Mouse (Mus musculus) macrophage (primary cell): ENCODE data around the gene Ccdc138. TPM values are rescaled to one million over a fixed set of nuclear protein-coding genes. Genes with fewer than 3 reads are reported as not detected.
"Not testable (repeated sequence)": the region's sequence is repeated elsewhere in the genome, so short reads cannot be mapped to it uniquely, and the experiment has no call there.

ENCODE experiments used
- H3K27ac ChIP-seq: fragments of 350-480 bp; formaldehyde crosslinking; 2 replicates; pipeline ENCODE4 v1.9.0; 2021
- H3K36me3 ChIP-seq: fragments of 350-480 bp; formaldehyde crosslinking; 2 replicates; pipeline ENCODE4 v1.9.0; 2021; ENCODE audit errors: inconsistent target
- H3K4me3 ChIP-seq: fragments of 350-480 bp; formaldehyde crosslinking; 2 replicates; pipeline ENCODE4 v1.9.0; 2021; ENCODE audit errors: inconsistent target
- H3K79me2 ChIP-seq: fragments of 350-480 bp; formaldehyde crosslinking; 2 replicates; pipeline ENCODE4 v1.9.0; 2021; ENCODE audit errors: inconsistent target
- WGBS: methylation state at CpG from one replicate; pipeline ENCODE4 v1.1.7; 2026; ENCODE audit warnings: inconsistent platforms; ENCODE audit not compliant: missing documents; 5-methylcytosine and 5-hydroxymethylcytosine counted together
- polyA plus RNA-seq: library from polyadenylated mRNA; stranded (reverse); fragments of 250-400 nt; gene quantifications from 3 replicates; pipeline ENCODE4 v1.2.4, GENCODE M21; 2018; ENCODE audit warnings: inconsistent platforms

The Ccdc138 gene
- polyA plus RNA-seq, 1 experiment from 2014 or later, result 1.4 TPM

GRCm38 (mm10) chr10:58532177-58532576 is 34.4 kb downstream of the Ccdc138 start:
- Histone ChIP-seq H3K79me2 (no peaks in the 10 kb centered on the region), H3K36me3 (no peaks in the 10 kb centered on the region), H3K27ac (no peak overlapping the region), H3K4me3 (no peak overlapping the region)
- WGBS, result 100% methylated on average over 2 of the region's 2 CpGs

- H3K79me2 ChIP-seq, result not testable (repeated sequence)
- 92% methylated on average over 5 of the region's 5 CpGs for WGBS
Measured at GRCm38 (mm10) chr10:58536276-58536675, 38.5 kb downstream of the Ccdc138 start.

GRCm38 (mm10) chr10:58540613-58541012 is 42.9 kb downstream of the Ccdc138 start:
- no peaks in the 10 kb centered on the region for H3K36me3 ChIP-seq
- no peak overlapping the region for H3K4me3 ChIP-seq
- no peaks in the 10 kb centered on the region for H3K79me2 ChIP-seq
- H3K27ac ChIP-seq, result no peak overlapping the region
- 95% methylated on average over 13 of the region's 13 CpGs for WGBS

More at GRCm38 (mm10) chr10:58536276-58536675, 38.5 kb downstream of the Ccdc138 start:
- not testable (repeated sequence) for H3K36me3 ChIP-seq, H3K27ac ChIP-seq, H3K4me3 ChIP-seq

DNA sequence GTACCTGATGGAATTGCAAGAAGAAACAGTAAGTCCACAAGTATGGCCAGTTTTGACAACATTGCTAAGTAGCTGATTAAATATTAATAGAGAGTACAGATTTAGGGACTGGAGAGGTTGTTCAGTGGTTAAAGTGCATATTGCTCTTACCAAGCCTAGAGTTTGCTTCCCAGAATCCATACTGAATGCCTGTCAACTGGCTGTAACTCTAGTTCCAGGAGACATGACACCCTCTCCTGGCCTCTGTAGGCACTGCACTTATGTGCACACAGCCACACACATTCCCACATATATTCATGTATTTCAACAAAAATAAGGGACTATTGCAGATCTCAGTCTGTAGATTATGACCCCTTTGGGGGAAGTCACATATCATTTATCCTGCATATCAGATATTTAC is 51.0 kb downstream of the Ccdc138 start:
- H3K4me3 ChIP-seq, result no peak overlapping the region
- no peaks in the 10 kb centered on the region for H3K79me2 ChIP-seq
- H3K36me3 ChIP-seq, result no peaks in the 10 kb centered on the region
- H3K27ac ChIP-seq, result no peak overlapping the region

GRCm38 (mm10) chr10:58554693-58555387 is 57.1 kb downstream of the Ccdc138 start:
- Histone ChIP-seq H3K79me2 (no peaks in the 10 kb centered on the region), H3K27ac (no peak overlapping the region), H3K36me3 (no peaks in the 10 kb centered on the region), H3K4me3 (no peak overlapping the region)
- WGBS, result 96% methylated on average over 8 of the region's 8 CpGs

GRCm38 (mm10) chr10:58559098-58559497 is 61.4 kb downstream of the Ccdc138 start:
- whole genome bisulfite sequencing, result 32% methylated on average over 7 of the region's 7 CpGs

DNA sequence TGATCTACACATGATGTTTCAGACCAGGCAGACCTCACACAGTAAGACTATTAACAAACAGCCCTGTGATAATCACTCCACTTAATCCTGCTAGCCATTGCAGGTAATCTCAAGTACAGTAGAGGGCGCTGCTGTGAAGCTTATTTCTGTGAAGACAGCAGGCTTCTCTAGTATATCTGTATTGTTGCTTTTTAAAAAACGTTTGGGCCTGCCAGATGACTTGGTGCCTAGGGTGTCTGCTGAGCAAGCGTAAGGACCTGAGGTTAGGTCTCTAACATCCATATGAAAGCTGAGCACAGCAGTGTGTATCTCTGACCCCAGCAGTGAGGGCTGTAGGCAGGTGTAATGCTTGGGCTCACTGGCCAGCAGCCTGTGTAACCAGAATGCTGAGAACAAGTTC is 62.2 kb downstream of the Ccdc138 start:
- H3K27ac ChIP-seq, result no peak overlapping the region
- H3K79me2 ChIP-seq, result no peaks in the 10 kb centered on the region
- WGBS, result 30% methylated on average over 3 of the region's 3 CpGs

More at GRCm38 (mm10) chr10:58559098-58559497, 61.4 kb downstream of the Ccdc138 start:
- H3K79me2 ChIP-seq, result no peaks in the 10 kb centered on the region
- no peaks in the 10 kb centered on the region for H3K36me3 ChIP-seq
- H3K27ac ChIP-seq, result no peak overlapping the region
- H3K4me3 ChIP-seq, result no peak overlapping the region

DNA sequence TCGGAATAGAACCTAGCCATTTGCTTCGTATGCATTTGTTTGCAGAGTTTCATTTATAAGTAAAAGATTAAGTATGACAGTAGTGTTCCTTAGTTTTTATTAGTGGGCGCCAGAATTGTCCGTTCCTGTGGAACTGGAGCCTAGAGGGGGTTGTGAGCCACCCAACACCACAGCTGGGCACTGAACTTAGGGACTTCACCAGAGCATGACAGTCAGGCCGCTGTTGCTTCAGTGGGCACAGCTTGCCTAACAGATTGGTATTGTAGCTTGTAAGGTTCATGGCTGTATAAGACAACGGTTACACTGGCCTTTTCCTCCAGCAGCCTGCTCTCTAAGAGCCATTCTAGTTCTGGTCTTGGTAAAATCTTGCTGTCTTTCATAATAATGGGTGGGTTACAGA is 62.8 kb downstream of the Ccdc138 start:
- no peak overlapping the region for H3K27ac ChIP-seq
- no peaks in the 10 kb centered on the region for H3K79me2 ChIP-seq
- 97% methylated on average over 6 of the region's 6 CpGs for WGBS
- no peaks in the 10 kb centered on the region for H3K36me3 ChIP-seq
- H3K4me3 ChIP-seq, result no peak overlapping the region

More for the DNA sequence above, 62.2 kb downstream of the Ccdc138 start:
- no peak overlapping the region for H3K4me3 ChIP-seq
- H3K36me3 ChIP-seq, result no peaks in the 10 kb centered on the region

- H3K27ac ChIP-seq, result no peak overlapping the region
- H3K4me3 ChIP-seq, result no peak overlapping the region
- H3K36me3 ChIP-seq, result no peaks in the 10 kb centered on the region
- H3K79me2 ChIP-seq, result no peaks in the 10 kb centered on the region
- 90% methylated on average over 5 of the region's 5 CpGs for WGBS
Measured at GRCm38 (mm10) chr10:58585427-58586223, 87.9 kb downstream of the Ccdc138 start.

DNA sequence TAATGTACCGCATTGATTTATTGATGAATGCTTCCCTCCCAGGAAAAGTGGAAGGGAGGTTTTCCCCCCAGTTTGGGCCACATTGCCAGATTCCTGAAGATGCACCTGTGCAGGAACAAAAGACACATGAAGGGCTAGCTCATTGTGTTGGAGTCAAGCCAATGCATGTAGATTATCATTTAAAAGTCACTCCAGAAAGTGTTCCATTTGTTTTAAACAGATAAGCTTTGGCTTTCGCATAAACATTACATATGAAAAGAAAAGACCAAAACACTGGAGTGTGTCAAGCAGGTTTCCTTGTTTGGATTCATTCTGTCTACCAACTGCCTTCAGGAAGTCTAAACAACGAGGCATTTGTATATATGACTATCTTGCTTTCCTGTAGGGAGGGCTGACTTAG is 96.7 kb downstream of the Ccdc138 start:
- H3K36me3 ChIP-seq, result no peaks in the 10 kb centered on the region
- 76% methylated on average over 3 of the region's 3 CpGs for WGBS
- no peaks in the 10 kb centered on the region for H3K79me2 ChIP-seq
- H3K4me3 ChIP-seq, result no peak overlapping the region
- no peak overlapping the region for H3K27ac ChIP-seq

DNA sequence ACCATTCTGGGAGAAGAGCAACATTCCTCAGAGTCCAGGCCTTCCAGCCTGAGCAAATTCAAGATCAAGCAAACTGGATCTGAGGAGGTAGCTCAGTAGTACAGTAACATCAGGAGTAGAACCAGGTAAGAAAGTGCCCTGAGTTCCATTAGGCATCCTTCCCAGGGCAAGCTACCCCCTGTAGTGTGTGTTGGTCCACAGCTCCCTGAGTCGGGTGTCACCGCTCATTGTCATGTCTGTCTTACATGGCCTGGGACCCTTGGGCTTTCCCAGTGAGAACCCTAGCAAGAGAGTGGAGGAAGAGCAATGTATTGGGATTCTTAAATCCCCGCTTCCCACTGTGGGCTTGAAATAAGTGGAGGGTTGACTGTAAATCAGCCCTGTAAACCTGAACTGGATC is 97.4 kb downstream of the Ccdc138 start:
- H3K79me2 ChIP-seq, result no peaks in the 10 kb centered on the region
- no peak overlapping the region for H3K4me3 ChIP-seq
- no peaks in the 10 kb centered on the region for H3K36me3 ChIP-seq
- 92% methylated on average over 3 of the region's 3 CpGs for WGBS
- H3K27ac ChIP-seq, result no peak overlapping the region

DNA sequence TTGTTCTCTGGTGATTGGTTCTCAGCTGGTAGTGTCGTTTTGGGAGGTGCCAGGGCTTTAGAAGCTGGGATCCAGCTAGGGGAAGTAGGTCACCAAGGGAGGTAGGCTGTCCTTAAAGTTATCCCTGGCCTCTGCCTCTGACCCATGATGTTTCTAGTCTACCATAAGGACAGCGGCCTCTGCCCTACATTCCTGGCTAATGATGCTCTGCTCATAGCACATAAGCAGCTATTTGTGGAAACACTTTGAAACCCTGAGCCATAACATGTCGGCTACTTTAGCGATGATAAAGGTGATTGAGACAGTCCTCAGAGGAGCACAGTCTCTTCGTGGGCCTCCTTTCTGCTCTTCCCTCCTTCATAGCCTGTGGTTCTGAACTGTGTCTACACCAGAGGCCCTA is 98.1 kb downstream of the Ccdc138 start:
- H3K36me3 ChIP-seq, result no peaks in the 10 kb centered on the region
- 79% methylated on average over 5 of the region's 5 CpGs for WGBS
- no peaks in the 10 kb centered on the region for H3K79me2 ChIP-seq
- no peak overlapping the region for H3K4me3 ChIP-seq
- no peak overlapping the region for H3K27ac ChIP-seq

- WGBS, result 87% methylated on average over 5 of the region's 5 CpGs
- Histone ChIP-seq H3K4me3 (no peak overlapping the region), H3K79me2 (no peaks in the 10 kb centered on the region), H3K36me3 (no peaks in the 10 kb centered on the region), H3K27ac (no peak overlapping the region)
Measured at GRCm38 (mm10) chr10:58600151-58600550, 102.4 kb downstream of the Ccdc138 start.

DNA sequence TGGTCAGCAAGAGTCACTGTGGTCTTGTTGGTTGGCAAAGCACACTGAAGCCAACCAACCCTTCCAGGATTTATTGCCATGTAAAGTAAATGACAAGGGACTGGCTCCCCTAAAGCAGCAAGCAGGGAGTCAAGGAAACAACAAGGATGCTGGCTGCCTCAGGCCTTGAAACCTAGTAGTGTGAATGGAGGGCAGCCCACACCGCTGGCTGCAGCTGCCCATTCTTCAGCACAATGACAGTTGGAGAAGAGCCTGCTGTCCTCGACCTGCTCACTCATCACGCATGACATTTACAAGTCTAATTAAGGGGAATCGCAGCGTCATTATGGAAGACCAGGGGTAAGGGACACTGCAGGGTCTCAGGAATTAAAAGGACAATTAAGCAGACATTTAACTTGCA is 103.2 kb downstream of the Ccdc138 start:
- Histone ChIP-seq H3K27ac (no peak overlapping the region), H3K4me3 (no peak overlapping the region), H3K79me2 (no peaks in the 10 kb centered on the region), H3K36me3 (no peaks in the 10 kb centered on the region)
- 89% methylated on average over 5 of the region's 5 CpGs for WGBS

GRCm38 (mm10) chr10:58601431-58601901 is 103.7 kb downstream of the Ccdc138 start:
- 93% methylated on average over 6 of the region's 6 CpGs for WGBS
- H3K79me2 ChIP-seq, result no peaks in the 10 kb centered on the region
- no peak overlapping the region for H3K4me3 ChIP-seq
- H3K27ac ChIP-seq, result no peak overlapping the region
- H3K36me3 ChIP-seq, result no peaks in the 10 kb centered on the region
